Mouse (Mus musculus): ENCODE results near the gene Ccr9. TPM values are rescaled to one million over a fixed set of nuclear protein-coding genes. Genes with fewer than 3 reads are reported as not detected.
A peak's percentile ranks its signal among the peaks of the same experiment; 100 is the strongest.

Ccr9 gene
- total RNA-seq, 2 experiments from 2014 or later: 0.15 TPM; not detected in 1

DNA sequence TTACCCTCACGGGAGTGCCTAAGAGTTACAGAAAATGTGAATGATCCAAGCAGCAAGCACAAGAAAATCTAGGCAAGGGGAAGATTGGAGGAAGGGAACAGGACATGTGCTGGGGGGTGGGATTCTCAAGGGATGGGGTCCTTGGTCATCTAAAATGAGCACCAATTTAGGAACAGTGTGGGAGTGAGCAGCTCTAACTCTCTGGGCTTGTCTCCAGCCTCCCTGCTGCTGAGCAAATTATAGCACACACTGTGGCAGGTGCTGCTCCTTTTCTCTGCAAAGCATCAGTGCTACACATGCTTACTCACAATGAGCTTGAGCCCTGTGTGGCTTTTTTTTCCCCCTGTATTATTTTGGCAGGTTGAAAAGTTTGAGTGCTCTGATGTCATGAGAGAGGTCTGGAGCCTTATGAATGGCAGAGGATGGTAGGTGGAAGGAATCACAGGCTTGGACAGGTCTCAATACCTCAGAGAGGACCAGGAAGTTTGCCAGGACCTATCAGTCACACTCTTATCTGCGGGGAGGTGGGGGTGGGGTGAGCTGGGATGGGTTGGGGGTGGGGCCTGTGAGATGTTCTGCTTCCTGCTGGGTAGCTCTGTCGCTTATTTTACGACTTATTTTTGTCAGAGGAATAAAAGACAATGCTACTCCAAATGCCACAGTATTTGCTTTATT is 110.8 kb downstream of the Ccr9 start:
- H3K27ac ChIP-seq: no peak overlapping the region

DNA sequence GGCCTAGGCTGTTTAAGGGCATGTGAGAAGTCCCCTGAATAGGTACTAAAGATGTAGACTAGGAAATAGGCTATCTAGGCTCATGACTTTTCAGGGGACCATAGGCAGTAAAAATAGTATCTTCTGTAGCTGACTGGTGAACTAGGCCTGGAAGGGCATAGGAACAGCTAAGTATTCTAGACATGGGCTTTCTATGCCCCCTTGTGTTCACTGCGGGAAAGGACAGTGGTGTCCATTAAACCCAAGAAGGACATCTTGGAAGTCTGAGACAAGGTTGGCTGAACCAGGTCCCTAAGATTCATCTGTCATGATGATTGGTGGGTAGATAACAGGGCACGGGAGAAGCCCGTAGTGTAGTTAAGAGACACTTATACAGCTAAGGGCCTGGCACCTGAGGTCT is 117.9 kb downstream of the Ccr9 start:
- TF ChIP-seq CTCF (conservative IDR thresholded peaks at IDR 0.05): peak; percentile 84
- DNase-seq (ENCODE audit: low spot score in 2 of 2): peak; percentile 29 to 38
- no peak overlapping the region for H3K27ac ChIP-seq
- no peak overlapping the region for H3K4me3 ChIP-seq

More for the DNA sequence above, 110.8 kb downstream of the Ccr9 start:
- H3K4me3 ChIP-seq: no peak overlapping the region
- DNase-seq (ENCODE audit: low spot score in 2 of 2): no peak
- TF ChIP-seq CTCF (conservative IDR thresholded peaks at IDR 0.05): no peak

DNA sequence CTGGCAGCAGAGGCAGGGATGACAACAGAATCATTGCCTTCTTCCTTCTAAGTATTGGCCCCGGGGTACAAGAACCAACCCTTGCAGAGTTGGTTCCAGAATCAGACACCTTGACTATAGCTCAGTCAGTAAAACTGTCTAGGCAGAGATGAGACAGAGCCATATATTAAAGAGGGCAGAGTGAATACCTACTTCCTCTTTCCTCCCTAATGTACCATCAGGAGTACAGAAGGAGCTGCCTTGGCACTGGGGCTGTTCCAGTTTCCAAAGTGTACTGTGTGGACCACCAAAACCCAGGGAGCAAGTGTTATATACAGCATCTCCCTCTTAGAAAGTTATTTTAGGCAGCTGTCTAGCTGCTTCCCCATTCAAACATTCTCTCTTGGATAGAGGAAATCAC is 123.3 kb downstream of the Ccr9 start:
- no peak for DNase-seq (ENCODE audit: low spot score in 2 of 2)
- no peak overlapping the region for H3K4me3 ChIP-seq
- TF ChIP-seq CTCF (conservative IDR thresholded peaks at IDR 0.05): no peak
- H3K27ac ChIP-seq: no peak overlapping the region

DNA sequence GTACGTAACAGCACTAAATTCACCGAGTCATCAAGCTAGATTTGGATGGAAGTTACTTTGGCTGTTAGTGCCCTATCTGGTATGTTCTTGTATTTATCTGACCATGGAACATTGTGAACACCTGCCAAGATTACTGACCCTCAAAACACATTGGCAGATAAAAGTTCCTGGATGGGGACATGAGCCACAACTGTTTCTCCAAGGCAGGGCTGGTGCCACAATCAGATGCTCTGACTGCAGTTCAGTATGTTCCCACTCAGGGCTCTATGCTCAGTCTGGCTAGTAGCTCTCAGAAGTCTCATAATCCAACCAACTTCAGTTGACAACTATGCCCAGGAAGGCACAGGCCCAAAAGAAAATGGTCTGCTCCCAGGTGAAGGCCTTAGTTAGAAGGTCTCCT is 124.2 kb downstream of the Ccr9 start:
- H3K27ac ChIP-seq: no peak overlapping the region
- no peak for TF ChIP-seq CTCF (conservative IDR thresholded peaks at IDR 0.05)
- no peak overlapping the region for H3K4me3 ChIP-seq
- DNase-seq (ENCODE audit: low spot score in 2 of 2): no peak

DNA sequence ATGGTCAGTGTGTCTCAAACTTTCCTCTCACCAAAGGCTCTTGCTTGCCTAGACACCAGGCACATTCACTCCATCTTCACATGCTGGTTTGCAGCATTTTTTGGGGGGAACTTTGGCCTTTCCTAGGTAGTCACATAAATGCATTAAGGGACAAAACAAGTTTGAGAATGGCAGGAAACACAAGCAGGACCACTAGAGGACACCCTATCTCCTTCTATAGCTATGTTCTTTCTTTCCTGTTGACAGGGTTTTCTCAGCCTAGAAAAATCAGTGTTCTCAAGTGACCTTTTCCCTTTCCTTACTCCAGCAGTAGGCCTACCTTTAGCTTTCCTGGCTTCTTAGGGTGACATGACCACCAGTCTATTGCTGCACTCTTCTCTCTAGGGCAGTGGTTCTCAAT is 124.7 kb downstream of the Ccr9 start:
- DNase-seq (ENCODE audit: low spot score in 2 of 2): no peak
- Histone ChIP-seq H3K4me3 (no peak overlapping the region), H3K27ac (no peak overlapping the region)
- peak; percentile 19; the same call in 1 of the 2 replicates for TF ChIP-seq CTCF (conservative IDR thresholded peaks at IDR 0.05)

DNA sequence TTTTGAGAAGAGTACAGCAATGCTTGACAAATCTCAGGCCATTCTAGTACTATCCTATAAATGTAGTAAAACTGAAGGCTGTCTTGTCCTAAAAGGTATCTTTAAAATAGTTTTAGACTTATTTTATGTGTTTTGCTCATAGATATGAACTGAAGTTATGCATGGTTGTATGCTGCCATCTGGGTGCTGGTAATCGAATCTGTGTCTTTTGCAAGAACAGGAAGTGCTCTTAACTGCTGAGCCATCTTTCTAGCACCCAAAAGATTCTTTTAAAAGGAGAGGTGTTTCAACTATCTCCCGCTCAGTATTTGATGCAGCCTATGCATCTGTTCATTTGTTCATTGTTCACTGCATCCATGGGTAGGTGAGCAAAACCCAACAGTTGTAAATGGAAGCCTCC is 127.0 kb downstream of the Ccr9 start:
- no peak for TF ChIP-seq CTCF (conservative IDR thresholded peaks at IDR 0.05)
- DNase-seq (ENCODE audit: low spot score in 2 of 2): no peak
- Histone ChIP-seq H3K27ac (no peak overlapping the region), H3K4me3 (no peak overlapping the region)

DNA sequence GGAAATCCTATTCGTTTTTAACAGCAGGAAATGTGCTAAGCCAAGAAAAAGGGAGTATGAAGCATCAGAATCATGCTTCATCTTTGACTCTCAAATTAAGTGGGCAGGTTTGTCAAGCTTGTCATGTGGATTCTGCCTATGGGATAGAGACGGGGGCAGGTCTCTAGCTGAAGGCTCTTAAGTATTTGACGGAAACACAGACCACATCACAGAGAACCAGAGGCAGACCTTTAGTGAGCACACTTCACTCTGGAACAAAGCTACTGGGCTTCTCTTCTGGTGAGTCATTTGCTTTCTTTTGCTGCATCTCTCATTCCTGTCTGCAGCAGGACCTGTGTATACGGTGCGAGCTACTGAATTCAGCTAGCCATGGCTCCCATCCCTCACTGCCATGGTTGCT is 128.0 kb downstream of the Ccr9 start, which contains the start of gene Cxcr6:
Gene Cxcr6, plus strand, starts transcription at position 209 of the 400 bp plus-strand sequence.
- no peak within 1 kb of the TSS for H3K4me3 ChIP-seq
- TF ChIP-seq CTCF (conservative IDR thresholded peaks at IDR 0.05): no peak
- DNase-seq (ENCODE audit: low spot score in 2 of 2): no peak
- no peak within 1 kb of the TSS for H3K27ac ChIP-seq

DNA sequence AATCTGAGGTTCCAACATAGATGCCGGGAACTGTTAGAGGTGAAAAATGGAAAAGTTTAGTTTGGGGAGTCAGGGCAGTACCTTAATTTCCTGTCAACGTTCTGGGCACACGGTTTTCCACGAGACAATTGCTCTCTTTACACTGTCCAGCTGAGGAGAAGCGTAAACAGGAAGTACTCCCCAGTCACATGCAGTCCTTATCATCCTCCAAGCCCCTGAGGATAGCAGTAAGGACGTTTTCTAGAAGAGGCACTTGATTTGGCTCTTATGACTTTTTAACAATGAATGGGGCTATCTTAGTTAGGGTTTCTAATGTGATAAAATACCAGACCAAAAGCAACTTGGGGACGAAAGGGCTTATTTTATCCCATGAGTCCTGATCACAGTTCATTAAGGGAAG is 130.3 kb downstream of the Ccr9 start:
- no peak for TF ChIP-seq CTCF (conservative IDR thresholded peaks at IDR 0.05)
- H3K27ac ChIP-seq: no peak overlapping the region
- no peak for DNase-seq (ENCODE audit: low spot score in 2 of 2)
- no peak overlapping the region for H3K4me3 ChIP-seq

DNA sequence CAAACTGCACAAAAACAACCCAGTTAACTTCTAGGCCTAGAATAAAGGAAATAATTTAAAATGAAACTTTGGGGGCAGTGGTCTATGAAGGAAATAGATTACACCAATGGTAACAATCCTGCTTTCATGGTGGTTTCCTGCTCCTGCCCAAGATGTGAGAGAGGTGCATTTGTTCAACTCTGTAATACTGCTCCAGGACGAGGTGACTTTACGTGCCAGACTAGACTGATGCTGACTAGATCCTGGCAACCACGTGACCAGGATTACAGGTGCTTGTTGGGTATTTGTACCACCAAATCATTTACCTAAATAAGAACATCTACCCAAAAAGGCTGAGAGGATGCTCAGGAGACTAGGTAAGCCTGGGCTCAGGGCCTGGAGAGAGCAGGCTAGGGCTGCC is 133.6 kb downstream of the Ccr9 start:
- Histone ChIP-seq H3K4me3 (no peak overlapping the region), H3K27ac (no peak overlapping the region)
- no peak for DNase-seq (ENCODE audit: low spot score in 2 of 2)
- TF ChIP-seq CTCF (conservative IDR thresholded peaks at IDR 0.05): no peak

DNA sequence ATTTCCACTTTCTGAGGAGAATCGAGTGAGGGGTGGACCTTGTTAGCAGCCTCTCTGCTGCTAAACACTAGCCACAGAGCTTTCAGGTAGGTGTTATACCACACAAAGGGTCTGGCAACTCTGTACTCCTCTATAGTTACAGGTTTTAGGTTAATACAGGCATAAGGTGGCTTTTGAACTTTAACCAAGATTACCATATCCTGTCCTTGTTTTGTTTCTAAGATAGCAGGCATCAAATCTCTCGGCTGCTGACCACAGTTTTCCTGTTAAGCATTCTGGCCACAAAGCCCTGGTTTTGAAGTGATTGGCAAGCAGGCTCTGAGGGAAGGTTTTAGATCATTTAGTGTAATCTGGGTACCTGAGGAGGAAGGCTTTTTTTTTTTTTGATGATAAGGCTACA is 136.1 kb downstream of the Ccr9 start:
- H3K4me3 ChIP-seq: no peak overlapping the region
- no peak overlapping the region for H3K27ac ChIP-seq
- TF ChIP-seq CTCF (conservative IDR thresholded peaks at IDR 0.05): no peak
- no peak for DNase-seq (ENCODE audit: low spot score in 2 of 2)

DNA sequence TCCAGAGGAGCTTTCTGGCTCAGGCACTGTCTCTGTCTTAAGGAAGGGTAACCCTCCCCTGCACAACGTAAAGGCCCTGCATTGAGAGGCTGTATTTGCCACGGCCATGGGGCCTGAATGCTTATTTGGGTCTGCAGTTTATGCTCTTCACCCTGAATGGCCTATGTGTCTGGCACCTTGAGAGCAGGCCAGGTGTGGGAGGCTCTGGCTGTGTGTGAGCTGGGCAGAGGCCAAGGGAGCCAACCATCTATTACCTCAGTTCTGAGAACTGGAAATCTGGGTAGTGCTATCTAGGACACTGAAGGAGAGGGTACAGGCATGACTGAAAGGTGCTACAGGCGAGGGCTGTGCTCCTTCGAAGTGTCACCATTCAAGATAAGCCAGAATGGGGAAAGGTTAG is 136.6 kb downstream of the Ccr9 start:
- no peak overlapping the region for H3K4me3 ChIP-seq
- no peak for DNase-seq (ENCODE audit: low spot score in 2 of 2)
- no peak overlapping the region for H3K27ac ChIP-seq
- TF ChIP-seq CTCF (conservative IDR thresholded peaks at IDR 0.05): no peak

DNA sequence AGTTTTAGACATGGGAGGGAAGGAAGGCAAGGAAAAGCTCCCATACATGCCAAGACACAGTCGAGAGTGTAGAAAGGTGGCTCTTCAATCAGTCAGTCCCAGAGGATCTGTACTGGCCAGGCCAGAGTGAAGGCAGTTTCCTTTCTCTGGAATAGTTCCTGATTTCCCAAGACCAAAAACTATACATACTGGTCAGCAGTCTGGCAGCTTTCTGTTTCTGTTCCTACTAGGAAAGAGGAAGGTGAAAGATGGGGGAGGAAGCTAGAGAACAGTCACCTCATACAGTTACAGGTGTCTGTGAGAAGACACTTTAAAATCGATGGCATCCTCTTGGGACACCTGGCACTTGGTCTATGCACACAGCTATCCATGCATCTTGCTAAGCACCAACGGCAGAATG is 137.2 kb downstream of the Ccr9 start:
- H3K27ac ChIP-seq: no peak overlapping the region
- TF ChIP-seq CTCF (conservative IDR thresholded peaks at IDR 0.05): no peak
- DNase-seq (ENCODE audit: low spot score in 2 of 2): no peak
- no peak overlapping the region for H3K4me3 ChIP-seq

DNA sequence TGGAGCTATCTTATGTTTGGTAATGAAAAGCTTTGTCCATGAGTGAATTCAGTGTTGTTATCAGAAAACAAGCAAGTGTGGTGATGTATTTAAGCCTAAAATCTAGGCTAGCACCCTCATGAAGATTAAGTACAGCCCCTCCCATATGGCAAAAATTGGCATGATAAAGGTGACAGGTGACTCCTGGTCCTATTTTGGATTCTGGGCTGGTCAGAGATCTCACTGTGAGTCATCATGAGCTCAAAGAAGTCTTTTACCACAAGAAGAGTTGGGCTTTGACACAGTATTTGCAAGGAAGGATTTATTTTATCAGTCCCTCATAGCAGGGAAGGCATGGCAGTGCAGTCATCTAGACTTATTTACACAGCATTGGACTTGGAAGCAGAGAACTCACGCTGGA is 137.8 kb downstream of the Ccr9 start:
- TF ChIP-seq CTCF (conservative IDR thresholded peaks at IDR 0.05): no peak
- H3K4me3 ChIP-seq: no peak overlapping the region

DNA sequence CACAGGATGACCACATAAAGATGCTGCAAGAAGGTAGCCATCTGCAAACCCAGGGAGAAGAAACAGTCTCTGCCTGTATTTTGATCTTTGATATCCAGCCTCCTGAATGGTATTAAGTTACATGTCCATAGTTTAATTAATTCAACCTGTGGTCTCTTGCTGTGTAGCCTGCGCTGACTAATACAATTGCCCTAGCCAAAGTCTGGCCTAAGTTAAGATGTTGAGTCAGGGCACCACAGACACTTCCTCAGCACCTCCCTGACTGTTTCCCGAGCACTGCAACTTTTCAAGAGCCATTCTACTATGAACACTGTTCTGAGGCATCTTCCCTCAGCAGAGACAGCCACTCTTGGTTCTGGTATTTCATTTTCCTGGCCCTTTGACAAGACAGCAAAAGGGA is 140.4 kb downstream of the Ccr9 start:
- no peak for DNase-seq (ENCODE audit: low spot score in 2 of 2)
- TF ChIP-seq CTCF (conservative IDR thresholded peaks at IDR 0.05): no peak
- H3K27ac ChIP-seq: no peak overlapping the region

More for the DNA sequence above, 137.8 kb downstream of the Ccr9 start:
- H3K27ac ChIP-seq: no peak overlapping the region
- DNase-seq (ENCODE audit: low spot score in 2 of 2): no peak

More for the DNA sequence above, 140.4 kb downstream of the Ccr9 start:
- H3K4me3 ChIP-seq: no peak overlapping the region
